Mouse (Mus musculus) limb, embryonic 14.5 days (tissue): ENCODE measurements around the gene Trim13. TPM values are rescaled to one million over a fixed set of nuclear protein-coding genes. Genes with fewer than 3 reads are reported as not detected.
"Not testable (repeated sequence)": the region's sequence is repeated elsewhere in the genome, so short reads cannot be mapped to it uniquely, and the experiment has no call there.

Experiments used
- ATAC-seq: fragments of 200-750 bp; cut with Nextera tagmentation; 2 replicates; pipeline ENCODE4 v1.8.0; 2017; ENCODE audit warnings: low read depth, moderate number of reproducible peaks, moderate TSS enrichment; ENCODE audit not compliant: low FRiP score
- DNase-seq: peaks from one replicate; pipeline ENCODE4 v3.0.0-alpha.2; 2015; ENCODE audit warnings: low spot score
- H3K27ac ChIP-seq: fragments of 300-500 bp; sonication (generic); replicated peaks from 2 replicates; pipeline ENCODE4 v1.5.1; 2014; ENCODE audit warnings: low read depth, mild to moderate bottlenecking, low read length, moderate library complexity, mixed read lengths
- H3K27me3 ChIP-seq: fragments of 300-500 bp; sonication (generic); 2 replicates; pipeline ENCODE4 v1.6.1; 2014; ENCODE audit warnings: low read length, mixed read lengths; ENCODE audit not compliant: control insufficient read depth, insufficient read depth
- H3K36me3 ChIP-seq: fragments of 300-500 bp; sonication (generic); 2 replicates; pipeline ENCODE4 v1.6.1; 2014; ENCODE audit warnings: mild to moderate bottlenecking, low read length, moderate library complexity, mixed read lengths; ENCODE audit not compliant: control insufficient read depth, insufficient read depth
- H3K4me1 ChIP-seq: fragments of 300-500 bp; sonication (generic); 2 replicates; pipeline ENCODE4 v1.6.1; 2014; ENCODE audit warnings: antibody characterized with exemption, low read length, mixed read lengths; ENCODE audit not compliant: control insufficient read depth, insufficient read depth
- H3K4me2 ChIP-seq: fragments of 300-500 bp; sonication (generic); replicated peaks from 2 replicates; pipeline ENCODE4 v1.6.1; 2014; ENCODE audit warnings: low read depth, mild to moderate bottlenecking, low read length, moderate library complexity; ENCODE audit not compliant: severe bottlenecking
- H3K4me3 ChIP-seq: fragments of 300-500 bp; sonication (generic); replicated peaks from 2 replicates; pipeline ENCODE4 v1.5.1; 2014; ENCODE audit warnings: low read length
- H3K9ac ChIP-seq: fragments of 300-500 bp; sonication (generic); 2 replicates; pipeline ENCODE4 v1.6.1; 2014; ENCODE audit warnings: mild to moderate bottlenecking, low read depth, low read length, moderate library complexity; ENCODE audit not compliant: severe bottlenecking
- H3K9me3 ChIP-seq: fragments of 300-500 bp; sonication (generic); 2 replicates; pipeline ENCODE4 v1.6.1; 2016; ENCODE audit warnings: low read length; ENCODE audit not compliant: control insufficient read depth
- POLR2A ChIP-seq: fragments of 200-500 bp; IDR thresholded peaks from 2 replicates; pipeline ENCODE4 v1.8.0; 2012; ENCODE audit warnings: inconsistent platforms, mild to moderate bottlenecking, moderate library complexity, borderline replicate concordance; ENCODE audit not compliant: insufficient read depth, insufficient read length; ENCODE audit errors: extremely low read depth
- WGBS: fragments of 180-500 bp; shearing (Covaris S2); extraction: QIAGEN DNeasy Blood & Tissue Kit; methylation state at CpG from one replicate; pipeline ENCODE4 v1.1.7; 2014; 5-methylcytosine and 5-hydroxymethylcytosine counted together
- polyA plus RNA-seq, 2 experiments: library from polyadenylated mRNA; depleted of rRNA in 1 of 2; stranded (reverse) in 1 of 2; unstranded in 1 of 2; fragments of >200 nt; fragmentation: Nextera tagmentation in 1 of 2; extraction: Ambion mirVana in 1 of 2; gene quantifications; 2 replicates each; pipeline versions ENCODE4 v1.2.1 to v1.2.3; 2012 to 2014

Gene Trim13
- polyA plus RNA-seq, 2 experiments = 15.6 to 24.0 TPM

GRCm38 (mm10) chr14:61603069-61603755 lies 5.2 kb downstream of the Trim13 start:
- peaks cover 17% of the 10 kb centered on the region for H3K4me1 ChIP-seq
- DNase-seq = no peak
- H3K4me3 ChIP-seq = no peak overlapping the region
- TF ChIP-seq POLR2A = no peak
- no peak for ATAC-seq
- no peak overlapping the region for H3K27ac ChIP-seq
- H3K4me2 ChIP-seq = no peak overlapping the region
- peaks cover 43% of the 10 kb centered on the region for H3K36me3 ChIP-seq
- H3K27me3 ChIP-seq = no peaks in the 10 kb centered on the region
- H3K9me3 ChIP-seq = no peaks in the 10 kb centered on the region
- 85% methylated on average over 8 of the region's 8 CpGs for WGBS
- no peak overlapping the region for H3K9ac ChIP-seq

- Histone ChIP-seq H3K4me2 (no peak overlapping the region), H3K27ac (no peak overlapping the region), H3K9me3 (no peaks in the 10 kb centered on the region), H3K4me3 (no peak overlapping the region), H3K9ac (no peak overlapping the region), H3K4me1 (peaks cover 17% of the 10 kb centered on the region), H3K27me3 (no peaks in the 10 kb centered on the region), H3K36me3 (peaks cover 43% of the 10 kb centered on the region)
- no peak for ATAC-seq
- TF ChIP-seq POLR2A = no peak
- no peak for DNase-seq
- 95% methylated on average over 3 of the region's 3 CpGs for WGBS
Measured at GRCm38 (mm10) chr14:61604081-61604480, 6.0 kb downstream of the Trim13 start.

- peaks cover 43% of the 10 kb centered on the region for H3K36me3 ChIP-seq
- WGBS = 91% methylated on average over 2 of the region's 2 CpGs
- not testable (repeated sequence) for H3K4me1 ChIP-seq, H3K4me2 ChIP-seq, H3K4me3 ChIP-seq, H3K27me3 ChIP-seq, ATAC-seq, H3K27ac ChIP-seq, DNase-seq, H3K9me3 ChIP-seq, H3K9ac ChIP-seq
Measured at GRCm38 (mm10) chr14:61606088-61606487, 8.0 kb downstream of the Trim13 start.

GRCm38 (mm10) chr14:61607157-61607556 lies 9.1 kb downstream of the Trim13 start, which contains the start of gene Kcnrg:
TSS of gene Kcnrg (plus strand) at chr14:61607457.
- 88% methylated on average over 3 of the region's 3 CpGs for WGBS
- Histone ChIP-seq H3K27me3 (no peaks in the 10 kb centered on the region), H3K9me3 (no peaks in the 10 kb centered on the region), H3K27ac (no peak within 1 kb of the TSS), H3K4me3 (no peak within 1 kb of the TSS), H3K9ac (no peak within 1 kb of the TSS), H3K36me3 (peaks cover 34% of the 10 kb centered on the region), H3K4me1 (0 out of 2 replicates have a peak, but pooled peaks cover 2% of the 10 kb centered on the region), H3K4me2 (no peak within 1 kb of the TSS)
- no peak for DNase-seq
- ATAC-seq = no peak
- TF ChIP-seq POLR2A = no peak

GRCm38 (mm10) chr14:61611766-61612165 lies 13.7 kb downstream of the Trim13 start:
- ATAC-seq (no peak), DNase-seq (no peak)
- Histone ChIP-seq H3K9me3 (no peaks in the 10 kb centered on the region), H3K4me2 (no peak overlapping the region), H3K36me3 (peaks cover 7% of the 10 kb centered on the region), H3K4me1 (no peaks in the 10 kb centered on the region), H3K27me3 (no peaks in the 10 kb centered on the region), H3K4me3 (no peak overlapping the region), H3K9ac (no peak overlapping the region), H3K27ac (no peak overlapping the region)
- WGBS = 97% methylated on average over 5 of the region's 5 CpGs
- TF ChIP-seq POLR2A = no peak
